In the genomic region with DNA sequence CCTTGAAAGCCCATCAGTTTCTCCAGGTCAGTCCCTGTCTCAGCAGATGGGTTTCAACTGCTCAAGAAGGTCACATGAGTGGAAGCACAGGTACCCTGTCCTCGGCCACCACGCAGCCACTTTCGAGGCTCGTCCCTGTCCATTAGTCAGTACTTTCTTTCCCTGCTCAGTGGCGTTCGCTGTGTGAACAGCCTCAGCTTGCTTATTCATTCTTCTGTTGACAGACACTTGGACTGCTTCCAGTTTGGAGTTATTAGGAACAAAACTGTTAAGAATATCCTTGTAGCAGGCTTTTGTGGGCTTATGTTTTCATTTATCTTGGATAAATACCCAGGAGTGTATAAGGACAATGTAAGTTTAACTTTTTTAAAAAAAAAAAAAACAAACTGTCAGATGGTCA, we compare ENCODE assay signal across 16 mouse cellular contexts. TPM values are rescaled to one million over a fixed set of nuclear protein-coding genes. Genes with fewer than 3 reads are reported as not detected.
DNase-seq lines count a peak whose midpoint lies in the region; ATAC-seq and TF ChIP-seq lines count a peak whose summit lies in the region.
"Had no signal": no experiment of that assay in that cellular context is flagged by ENCODE, and none has a peak within 500 bp of the region (broad histone marks: within the 10 kb centered on the region; RNA-seq: fewer than 3 reads in every experiment).

No protein-coding gene starts in this region.

- H3K9ac ChIP-seq in forebrain, embryonic 13.5 days = no peak overlapping the region
- H3K9ac ChIP-seq in forebrain, embryonic 12.5 days = no peak overlapping the region
- no peak overlapping the region for H3K9ac ChIP-seq in heart, postnatal 0 days (replicated peaks; ENCODE audit: low read depth, low read length)
- H3K9ac ChIP-seq in lung, postnatal 0 days (replicated peaks; ENCODE audit: low read depth) = no peak overlapping the region
- H3K9ac ChIP-seq: limb, embryonic 12.5 days; midbrain, embryonic 12.5 days; neural tube, embryonic 12.5 days had no signal

- H3K4me3 ChIP-seq in forebrain, embryonic 13.5 days = no peak overlapping the region
- no peak overlapping the region for H3K4me3 ChIP-seq in forebrain, embryonic 12.5 days (replicated peaks)
- no peak overlapping the region for H3K4me3 ChIP-seq in heart, postnatal 0 days (ENCODE audit: low read depth, low read length)
- H3K4me3 ChIP-seq in lung, postnatal 0 days (ENCODE audit: low read depth, low read length) = no peak overlapping the region
- H3K4me3 ChIP-seq: limb, embryonic 12.5 days; midbrain, embryonic 12.5 days; neural tube, embryonic 12.5 days had no signal

- no peaks in the 10 kb centered on the region for H3K9me3 ChIP-seq in forebrain, embryonic 13.5 days (replicated peaks)
- H3K9me3 ChIP-seq in forebrain, embryonic 12.5 days = no peaks in the 10 kb centered on the region
- H3K9me3 ChIP-seq in heart, postnatal 0 days (replicated peaks; ENCODE audit: control insufficient read depth, low read length) = no peaks in the 10 kb centered on the region
- H3K9me3 ChIP-seq in lung, postnatal 0 days (ENCODE audit: low read length) = no peaks in the 10 kb centered on the region
- H3K9me3 ChIP-seq: limb, embryonic 12.5 days; midbrain, embryonic 12.5 days; neural tube, embryonic 12.5 days had no signal

- 0 out of 2 replicates have a peak overlapping the region, but pooled peaks have one; percentile 35 for H3K27ac ChIP-seq in forebrain, embryonic 13.5 days
- no peak overlapping the region for H3K27ac ChIP-seq in forebrain, embryonic 12.5 days
- peak overlapping the region; percentile 32; the same call in 1 of the 2 replicates for H3K27ac ChIP-seq in heart, postnatal 0 days (ENCODE audit: low read depth)
- no peak overlapping the region for H3K27ac ChIP-seq in lung, postnatal 0 days (ENCODE audit: low read length)
- H3K27ac ChIP-seq: limb, embryonic 12.5 days; midbrain, embryonic 12.5 days; neural tube, embryonic 12.5 days had no signal

- H3K4me1 ChIP-seq in forebrain, embryonic 13.5 days = peaks cover 11% of the 10 kb centered on the region
- H3K4me1 ChIP-seq in forebrain, embryonic 12.5 days = peaks cover 6% of the 10 kb centered on the region
- peaks cover 12% of the 10 kb centered on the region for H3K4me1 ChIP-seq in heart, postnatal 0 days (ENCODE audit: control insufficient read depth, insufficient read depth)
- no peaks in the 10 kb centered on the region for H3K4me1 ChIP-seq in lung, postnatal 0 days (ENCODE audit: insufficient read depth, low read depth, low read length)
- H3K4me1 ChIP-seq: midbrain, embryonic 12.5 days; neural tube, embryonic 12.5 days had no signal

- ATAC-seq in forebrain, embryonic 13.5 days = no peak
- ATAC-seq in forebrain, embryonic 12.5 days (ENCODE audit: low FRiP score) = no peak
- peak; percentile 25; the same call in 1 of the 2 replicates for ATAC-seq in heart, postnatal 0 days (ENCODE audit: insufficient read depth, low read depth)
- no peak for ATAC-seq in lung, postnatal 0 days
- ATAC-seq: intestine, postnatal 0 days had no signal

- no peaks in the 10 kb centered on the region for H3K36me3 ChIP-seq in forebrain, embryonic 13.5 days (ENCODE audit: poor library complexity, severe bottlenecking)
- no peaks in the 10 kb centered on the region for H3K36me3 ChIP-seq in forebrain, embryonic 12.5 days (replicated peaks)
- H3K36me3 ChIP-seq in heart, postnatal 0 days (replicated peaks; ENCODE audit: control insufficient read depth, insufficient read depth, low read length) = 0 out of 2 replicates have a peak, but pooled peaks cover 11% of the 10 kb centered on the region
- no peaks in the 10 kb centered on the region for H3K36me3 ChIP-seq in lung, postnatal 0 days (ENCODE audit: insufficient read depth, low read length)
- H3K36me3 ChIP-seq: limb, embryonic 12.5 days; midbrain, embryonic 12.5 days; neural tube, embryonic 12.5 days had no signal

- TF ChIP-seq EP300 in heart, postnatal 0 days (IDR thresholded peaks at IDR 0.05; ENCODE audit: low read depth) = no peak
- no peak for TF ChIP-seq EP300 in lung, postnatal 0 days (IDR thresholded peaks at IDR 0.05)

- TF ChIP-seq CTCF in heart, postnatal 0 days (IDR thresholded peaks at IDR 0.05; ENCODE audit: low read depth) = no peak
- TF ChIP-seq CTCF in lung, postnatal 0 days (IDR thresholded peaks at IDR 0.05) = no peak

- 32% methylated on average over 6 of the region's 6 CpGs for WGBS in forebrain, embryonic 13.5 days
- WGBS in forebrain, embryonic 12.5 days = 53% methylated on average over 6 of the region's 6 CpGs
- WGBS in heart, postnatal 0 days = 9% methylated on average over 6 of the region's 6 CpGs
- 33% methylated on average over 6 of the region's 6 CpGs for WGBS in lung, postnatal 0 days

- H3K27me3 ChIP-seq in forebrain, embryonic 13.5 days = 0 out of 2 replicates have a peak, but pooled peaks cover under 1% of the 10 kb centered on the region
- H3K27me3 ChIP-seq in forebrain, embryonic 12.5 days = no peaks in the 10 kb centered on the region; the same call in 1 of the 2 replicates
- H3K27me3 ChIP-seq in heart, postnatal 0 days (ENCODE audit: control insufficient read depth, insufficient read depth, low read length) = no peaks in the 10 kb centered on the region
- no peaks in the 10 kb centered on the region for H3K27me3 ChIP-seq in lung, postnatal 0 days (replicated peaks; ENCODE audit: insufficient read depth, low read length)
- H3K27me3 ChIP-seq: midbrain, embryonic 12.5 days; neural tube, embryonic 12.5 days had no signal

- H3K4me2 ChIP-seq in forebrain, embryonic 13.5 days = no peak overlapping the region
- H3K4me2 ChIP-seq in forebrain, embryonic 12.5 days = no peak overlapping the region
- no peak overlapping the region for H3K4me2 ChIP-seq in heart, postnatal 0 days (ENCODE audit: low read depth, low read length)
- no peak overlapping the region for H3K4me2 ChIP-seq in lung, postnatal 0 days (replicated peaks; ENCODE audit: low read depth, low read length)
- H3K4me2 ChIP-seq: limb, embryonic 12.5 days; midbrain, embryonic 12.5 days; neural tube, embryonic 12.5 days had no signal

- peak; percentile 78 for DNase-seq in heart, postnatal 0 days (ENCODE audit: low spot score)
- no peak for DNase-seq in heart, adult 9 months (ENCODE audit: low spot score in 2 of 2)
- DNase-seq in lung, postnatal 0 days (ENCODE audit: low spot score) = peak; percentile 39
- no peak for DNase-seq in lung, postnatal 14 days
- DNase-seq in adipocyte (ENCODE audit: low spot score) = peak; percentile 54
- DNase-seq in natural killer cell, adult 2 months (ENCODE audit: low spot score in 2 of 2) = no peak
- DNase-seq: adrenal gland, postnatal 10 days; cerebellum, adult 9-11 months; kidney, postnatal 4 days had no signal

RNA-seq across cellular contexts. Expression of a gene that starts 9.6 kb away (rescaled TPM):
- 5.6 and 5.9 TPM in 2 replicates for polyA plus RNA-seq in forebrain, embryonic 13.5 days (2015; fragmentation: Nextera tagmentation; extraction: Ambion mirVana)
- 7.1 and 7.2 TPM in 2 replicates for polyA plus RNA-seq in forebrain, embryonic 12.5 days (2016; fragmentation: Nextera tagmentation; extraction: Ambion mirVana)
- 50.9 and 52.1 TPM in 2 replicates for total RNA-seq in heart, postnatal 0 days (2014; rRNA removed; ENCODE audit: low replicate concordance)
- polyA plus RNA-seq in heart, postnatal 0 days (2015; fragmentation: Nextera tagmentation; extraction: Ambion mirVana) = 21.1 and 25.6 TPM in 2 replicates
- polyA plus RNA-seq in lung, postnatal 0 days (2015; fragmentation: Nextera tagmentation; extraction: Ambion mirVana) = 20.3 and 26.5 TPM in 2 replicates

RNA-seq across cellular contexts. Expression of a gene that starts 17.7 kb away (rescaled TPM):
- 0.52 and 0.57 TPM in 2 replicates for polyA plus RNA-seq in forebrain, embryonic 13.5 days (2015; fragmentation: Nextera tagmentation; extraction: Ambion mirVana)
- polyA plus RNA-seq in forebrain, embryonic 12.5 days (2016; fragmentation: Nextera tagmentation; extraction: Ambion mirVana) = 0.34 and 0.53 TPM in 2 replicates
- 0.15 and 0.66 TPM in 2 replicates for total RNA-seq in heart, postnatal 0 days (2014; rRNA removed; ENCODE audit: low replicate concordance)
- 0.34 and 0.47 TPM in 2 replicates for polyA plus RNA-seq in heart, postnatal 0 days (2015; fragmentation: Nextera tagmentation; extraction: Ambion mirVana)
- 0.54 and 0.94 TPM in 2 replicates for polyA plus RNA-seq in lung, postnatal 0 days (2015; fragmentation: Nextera tagmentation; extraction: Ambion mirVana)

RNA-seq across cellular contexts. Expression of a gene that starts 19.2 kb away (rescaled TPM):
- 39.0 and 48.1 TPM in 2 replicates for polyA plus RNA-seq in forebrain, embryonic 13.5 days (2015; fragmentation: Nextera tagmentation; extraction: Ambion mirVana)
- polyA plus RNA-seq in forebrain, embryonic 12.5 days (2016; fragmentation: Nextera tagmentation; extraction: Ambion mirVana) = 43.6 and 47.4 TPM in 2 replicates
- 141 and 159 TPM in 2 replicates for total RNA-seq in heart, postnatal 0 days (2014; rRNA removed; ENCODE audit: low replicate concordance)
- polyA plus RNA-seq in heart, postnatal 0 days (2015; fragmentation: Nextera tagmentation; extraction: Ambion mirVana) = 69.2 and 73.2 TPM in 2 replicates
- polyA plus RNA-seq in lung, postnatal 0 days (2015; fragmentation: Nextera tagmentation; extraction: Ambion mirVana) = 22.4 and 25.6 TPM in 2 replicates

RNA-seq across cellular contexts. Expression of a gene that starts 22.8 kb away (rescaled TPM):
- polyA plus RNA-seq in forebrain, embryonic 13.5 days (2015; fragmentation: Nextera tagmentation; extraction: Ambion mirVana) = 4.3 and 6.9 TPM in 2 replicates
- polyA plus RNA-seq in forebrain, embryonic 12.5 days (2016; fragmentation: Nextera tagmentation; extraction: Ambion mirVana) = 9.8 and 10.1 TPM in 2 replicates
- 86.1 and 120 TPM in 2 replicates for total RNA-seq in heart, postnatal 0 days (2014; rRNA removed; ENCODE audit: low replicate concordance)
- polyA plus RNA-seq in heart, postnatal 0 days (2015; fragmentation: Nextera tagmentation; extraction: Ambion mirVana) = 29.4 and 32.1 TPM in 2 replicates
- polyA plus RNA-seq in lung, postnatal 0 days (2015; fragmentation: Nextera tagmentation; extraction: Ambion mirVana) = 5.0 and 5.8 TPM in 2 replicates

RNA-seq across cellular contexts. Expression of a gene that starts 39.0 kb away (rescaled TPM):
- polyA plus RNA-seq in forebrain, embryonic 13.5 days (2015; fragmentation: Nextera tagmentation; extraction: Ambion mirVana) = 0.24 TPM in 1 of 2 replicates, not detected in the other
- polyA plus RNA-seq in forebrain, embryonic 12.5 days (2016; fragmentation: Nextera tagmentation; extraction: Ambion mirVana) = 0.20 and 0.37 TPM in 2 replicates
- total RNA-seq in heart, postnatal 0 days (2014; rRNA removed; ENCODE audit: low replicate concordance) = not detected in 2 replicates
- 0.08 and 0.10 TPM in 2 replicates for polyA plus RNA-seq in heart, postnatal 0 days (2015; fragmentation: Nextera tagmentation; extraction: Ambion mirVana)
- polyA plus RNA-seq in lung, postnatal 0 days (2015; fragmentation: Nextera tagmentation; extraction: Ambion mirVana) = 0.07 and 0.29 TPM in 2 replicates
- polyA plus RNA-seq: liver, embryonic 16.5 days had no signal

Comparison
In these comparisons a context has a peak if more than half of its experiments do, and no peak if none do; other contexts are left out.
1. H3K27ac ChIP-seq: peak in forebrain, embryonic 13.5 days (single experiment) and heart, postnatal 0 days (single experiment); none in forebrain, embryonic 12.5 days (single experiment) and lung, postnatal 0 days (single experiment).
2. DNase-seq: peak in heart, postnatal 0 days (single experiment), lung, postnatal 0 days (single experiment) and adipocyte (single experiment); none in heart, adult 9 months (0 of 2), lung, postnatal 14 days (single experiment) and natural killer cell, adult 2 months (0 of 2).